Mouse (Mus musculus) olfactory bulb, adult 2 months (tissue): Measurements from ENCODE around the gene 1110008P14Rik.

ENCODE experiments used
- CTCF ChIP-seq: fragments of 200-500 bp; IDR thresholded peaks from 2 replicates; pipeline ENCODE4 v1.5.1; 2012; ENCODE audit warnings: low read depth, mild to moderate bottlenecking, low read length, moderate library complexity; ENCODE audit not compliant: insufficient read depth
- POLR2A ChIP-seq: fragments of 200-500 bp; IDR thresholded peaks from 2 replicates; pipeline ENCODE4 v1.6.1; 2012; ENCODE audit warnings: mild to moderate bottlenecking, low read depth, low read length, moderate library complexity; ENCODE audit not compliant: insufficient read depth

GRCm38 (mm10) chr2:32356216-32356615 lies 25.5 kb downstream of the 1110008P14Rik start:
- TF ChIP-seq CTCF (no peak), POLR2A (no peak)
